Mouse (Mus musculus) neural tube, embryonic 13.5 days (tissue): ENCODE measurements around the gene Perm1. TPM values are rescaled to one million over a fixed set of nuclear protein-coding genes. Genes with fewer than 3 reads are reported as not detected.

Experiments used
- ATAC-seq: fragments of 200-750 bp; cut with Nextera tagmentation; 2 replicates; pipeline ENCODE4 v1.8.0; 2017; ENCODE audit warnings: low read depth, mild to moderate bottlenecking, moderate TSS enrichment, moderate library complexity
- H3K27ac ChIP-seq: fragments of 300-500 bp; sonication (generic); replicated peaks from 2 replicates; pipeline ENCODE4 v1.5.1; 2015; ENCODE audit warnings: moderate library complexity, mild to moderate bottlenecking, inconsistent platforms
- H3K27me3 ChIP-seq: fragments of 300-500 bp; sonication (generic); 2 replicates; pipeline ENCODE4 v1.6.1; 2015; ENCODE audit warnings: mild to moderate bottlenecking, inconsistent platforms
- H3K36me3 ChIP-seq: fragments of 300-500 bp; sonication (generic); 2 replicates; pipeline ENCODE4 v1.6.1; 2015; ENCODE audit warnings: mild to moderate bottlenecking, inconsistent platforms
- H3K4me1 ChIP-seq: fragments of 300-500 bp; sonication (generic); replicated peaks from 2 replicates; pipeline ENCODE4 v1.6.1; 2015; ENCODE audit warnings: inconsistent platforms
- H3K4me2 ChIP-seq: fragments of 300-500 bp; sonication (generic); 2 replicates; pipeline ENCODE4 v1.6.1; 2015; ENCODE audit warnings: inconsistent platforms, mild to moderate bottlenecking, moderate library complexity
- H3K4me3 ChIP-seq: fragments of 300-500 bp; sonication (generic); 2 replicates; pipeline ENCODE4 v1.5.1; 2015; ENCODE audit warnings: mild to moderate bottlenecking, inconsistent platforms
- H3K9ac ChIP-seq: fragments of 300-500 bp; sonication (generic); 2 replicates; pipeline ENCODE4 v1.6.1; 2015; ENCODE audit warnings: moderate library complexity, mild to moderate bottlenecking, inconsistent platforms
- H3K9me3 ChIP-seq: fragments of 300-500 bp; sonication (generic); 2 replicates; pipeline ENCODE4 v1.6.1; 2016; ENCODE audit warnings: inconsistent platforms
- WGBS: fragments of 180-500 bp; shearing (Covaris S2); methylation state at CpG from one replicate; pipeline ENCODE4 v1.1.7; 2015; 5-methylcytosine and 5-hydroxymethylcytosine counted together
- polyA plus RNA-seq: library from polyadenylated mRNA; unstranded; fragments of >200 nt; fragmentation: Nextera tagmentation; extraction: Ambion mirVana; gene quantifications from 2 replicates; pipeline ENCODE4 v1.2.1, GENCODE M21; 2015

The Perm1 gene
- polyA plus RNA-seq, 1 experiment from 2014 or later, result 1.8 TPM

- H3K27ac ChIP-seq, result peak overlapping the region; percentile 98
- no peaks in the 10 kb centered on the region for H3K9me3 ChIP-seq
- WGBS, result 11% methylated on average over 6 of the region's 6 CpGs
- ATAC-seq, result peak; percentile 36; the same call in 1 of the 2 replicates
- no peaks in the 10 kb centered on the region for H3K27me3 ChIP-seq
- peaks cover 100% of the 10 kb centered on the region for H3K4me1 ChIP-seq
- no peak overlapping the region for H3K4me3 ChIP-seq
- peak overlapping the region; percentile 35 for H3K4me2 ChIP-seq
- H3K9ac ChIP-seq, result peak overlapping the region; percentile 51
- H3K36me3 ChIP-seq, result peaks cover 42% of the 10 kb centered on the region
Measured at GRCm38 (mm10) chr4:156188811-156189323, 26.8 kb upstream of the Perm1 start.

GRCm38 (mm10) chr4:156192421-156193199, 23.1 kb upstream of the Perm1 start:
- Histone ChIP-seq H3K4me1 (peaks cover 90% of the 10 kb centered on the region), H3K4me3 (no peak overlapping the region), H3K36me3 (peaks cover 55% of the 10 kb centered on the region), H3K27me3 (no peaks in the 10 kb centered on the region), H3K27ac (0 out of 2 replicates have a peak overlapping the region, but pooled peaks have one; percentile 28), H3K9ac (peak overlapping the region; percentile 42; the same call in 1 of the 2 replicates), H3K4me2 (peak overlapping the region; percentile 88; the same call in 1 of the 2 replicates), H3K9me3 (no peaks in the 10 kb centered on the region)
- 55% methylated on average over 8 of the region's 8 CpGs for WGBS
- ATAC-seq, result no peak

- 25% methylated on average over 2 of the region's 2 CpGs for WGBS
Measured at GRCm38 (mm10) chr4:156193200-156193590, 22.5 kb upstream of the Perm1 start.

GRCm38 (mm10) chr4:156193906-156194305, 21.8 kb upstream of the Perm1 start:
- 63% methylated on average over 5 of the region's 5 CpGs for WGBS
- no peak for ATAC-seq

More at GRCm38 (mm10) chr4:156193200-156193590, 22.5 kb upstream of the Perm1 start:
- Histone ChIP-seq H3K4me2 (peak overlapping the region; percentile 88; the same call in 1 of the 2 replicates), H3K4me1 (peaks cover 85% of the 10 kb centered on the region), H3K4me3 (no peak overlapping the region), H3K27me3 (no peaks in the 10 kb centered on the region), H3K9ac (peak overlapping the region; percentile 95; the same call in 1 of the 2 replicates), H3K27ac (0 out of 2 replicates have a peak overlapping the region, but pooled peaks have one; percentile 28), H3K36me3 (peaks cover 55% of the 10 kb centered on the region), H3K9me3 (no peaks in the 10 kb centered on the region)
- no peak for ATAC-seq

GRCm38 (mm10) chr4:156194346-156194745, 21.3 kb upstream of the Perm1 start:
- H3K4me3 ChIP-seq, result peak overlapping the region; percentile 91
- H3K9me3 ChIP-seq, result no peaks in the 10 kb centered on the region
- H3K9ac ChIP-seq, result peak overlapping the region; percentile 95
- H3K4me1 ChIP-seq, result peaks cover 73% of the 10 kb centered on the region
- H3K4me2 ChIP-seq, result peak overlapping the region; percentile 88
- peaks cover 55% of the 10 kb centered on the region for H3K36me3 ChIP-seq
- no peaks in the 10 kb centered on the region for H3K27me3 ChIP-seq
- ATAC-seq, result no peak
- WGBS, result 25% methylated on average over 6 of the region's 6 CpGs
- peak overlapping the region; percentile 24; the same call in 1 of the 2 replicates for H3K27ac ChIP-seq

More at GRCm38 (mm10) chr4:156193906-156194305, 21.8 kb upstream of the Perm1 start:
- Histone ChIP-seq H3K4me1 (peaks cover 77% of the 10 kb centered on the region), H3K9me3 (no peaks in the 10 kb centered on the region), H3K9ac (peak overlapping the region; percentile 95; the same call in 1 of the 2 replicates), H3K27me3 (no peaks in the 10 kb centered on the region), H3K4me2 (peak overlapping the region; percentile 88), H3K4me3 (peak overlapping the region; percentile 91), H3K27ac (no peak overlapping the region), H3K36me3 (peaks cover 55% of the 10 kb centered on the region)

DNA sequence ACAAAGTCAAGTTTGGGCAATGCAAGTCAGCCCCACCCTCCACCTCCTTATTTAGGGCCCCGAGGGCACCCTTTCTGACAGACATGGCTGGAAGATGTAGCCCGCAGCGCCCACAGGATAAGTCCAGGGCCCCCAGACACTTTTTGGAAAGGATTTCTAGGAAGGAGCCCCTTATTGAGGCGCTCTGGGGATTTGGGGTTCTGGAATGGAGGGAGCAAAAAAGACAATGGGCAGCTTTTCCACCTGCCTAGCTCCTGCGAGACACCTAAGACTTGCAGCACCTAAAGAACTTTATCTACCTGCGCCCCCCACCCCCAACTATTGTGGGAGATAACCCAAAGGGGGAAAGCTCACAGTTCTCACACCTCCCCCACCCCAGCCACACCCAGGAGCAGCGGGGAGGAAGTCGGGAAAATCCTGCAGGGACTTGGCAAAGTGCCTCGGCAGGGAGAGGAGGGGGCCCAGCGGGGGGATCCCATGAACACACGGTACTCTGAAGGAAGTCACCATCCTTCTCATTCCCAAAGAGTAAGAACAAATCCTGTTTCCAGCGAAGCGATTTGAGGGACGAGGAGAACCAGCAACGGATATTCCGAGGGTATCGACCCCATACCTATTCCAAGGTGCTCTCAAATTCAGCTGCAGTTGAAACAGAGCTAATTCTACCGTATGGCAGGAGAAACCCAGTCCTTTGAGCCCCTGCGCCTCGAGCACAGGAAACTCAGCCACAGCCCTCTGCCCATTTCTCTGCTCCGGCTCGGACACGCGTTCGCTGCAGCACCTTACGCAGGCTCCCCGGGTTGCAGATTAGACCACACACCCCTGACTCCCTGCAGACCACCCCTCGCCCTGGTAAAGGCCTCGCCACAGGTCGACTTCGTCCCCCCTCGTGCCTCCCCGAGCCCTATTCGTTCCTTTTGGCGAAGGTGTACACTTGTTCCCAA, 19.5 kb upstream of the Perm1 start:
- H3K4me1 ChIP-seq, result peaks cover 55% of the 10 kb centered on the region
- ATAC-seq, result 0 out of 2 replicates have a peak, but pooled peaks have one; percentile 1
- no peaks in the 10 kb centered on the region for H3K9me3 ChIP-seq
- no peaks in the 10 kb centered on the region for H3K27me3 ChIP-seq
- H3K4me2 ChIP-seq, result peak overlapping the region; percentile 88
- peak overlapping the region; percentile 89 for H3K27ac ChIP-seq
- peaks cover 39% of the 10 kb centered on the region for H3K36me3 ChIP-seq
- 3% methylated on average over 35 of the region's 35 CpGs for WGBS
- peak overlapping the region; percentile 95 for H3K9ac ChIP-seq
- H3K4me3 ChIP-seq, result peak overlapping the region; percentile 91

GRCm38 (mm10) chr4:156197131-156197828, 18.4 kb upstream of the Perm1 start, which contains the start of gene Agrn:
Gene Agrn, minus strand, starts transcription at chr4:156197488.
- peak within 1 kb of the TSS; percentile 88 for H3K4me2 ChIP-seq
- under 1% methylated on average over 33 of the region's 88 CpGs for WGBS

DNA sequence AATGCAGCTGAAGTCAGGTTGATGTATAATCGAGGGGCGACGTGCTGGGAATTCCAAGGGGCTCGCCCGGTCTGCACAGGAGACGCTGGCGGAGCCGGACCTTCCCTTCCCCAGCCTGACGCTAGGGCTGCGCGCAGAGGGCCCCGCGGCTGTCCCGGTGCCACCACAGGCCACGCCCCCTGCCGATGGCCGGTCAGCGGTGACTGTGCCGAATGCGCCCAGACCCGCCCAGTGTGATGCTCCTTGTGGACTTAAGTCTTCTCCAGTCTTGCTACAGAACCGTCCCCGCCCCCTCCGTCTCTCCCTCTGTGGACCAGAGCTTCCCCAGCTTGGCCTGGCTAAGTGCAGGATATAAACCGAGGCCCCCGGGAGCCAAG, 17.9 kb upstream of the Perm1 start:
- peak; percentile 94 for ATAC-seq

More at GRCm38 (mm10) chr4:156197131-156197828, 18.4 kb upstream of the Perm1 start, which contains the start of gene Agrn:
- Histone ChIP-seq H3K9me3 (no peaks in the 10 kb centered on the region), H3K9ac (peak within 1 kb of the TSS; percentile 95), H3K4me1 (peaks cover 44% of the 10 kb centered on the region), H3K36me3 (peaks cover 29% of the 10 kb centered on the region), H3K27me3 (peaks cover 3% of the 10 kb centered on the region; the same call in 1 of the 2 replicates), H3K27ac (peak within 1 kb of the TSS; percentile 97), H3K4me3 (peak within 1 kb of the TSS; percentile 91)
- ATAC-seq, result peak; percentile 78

DNA sequence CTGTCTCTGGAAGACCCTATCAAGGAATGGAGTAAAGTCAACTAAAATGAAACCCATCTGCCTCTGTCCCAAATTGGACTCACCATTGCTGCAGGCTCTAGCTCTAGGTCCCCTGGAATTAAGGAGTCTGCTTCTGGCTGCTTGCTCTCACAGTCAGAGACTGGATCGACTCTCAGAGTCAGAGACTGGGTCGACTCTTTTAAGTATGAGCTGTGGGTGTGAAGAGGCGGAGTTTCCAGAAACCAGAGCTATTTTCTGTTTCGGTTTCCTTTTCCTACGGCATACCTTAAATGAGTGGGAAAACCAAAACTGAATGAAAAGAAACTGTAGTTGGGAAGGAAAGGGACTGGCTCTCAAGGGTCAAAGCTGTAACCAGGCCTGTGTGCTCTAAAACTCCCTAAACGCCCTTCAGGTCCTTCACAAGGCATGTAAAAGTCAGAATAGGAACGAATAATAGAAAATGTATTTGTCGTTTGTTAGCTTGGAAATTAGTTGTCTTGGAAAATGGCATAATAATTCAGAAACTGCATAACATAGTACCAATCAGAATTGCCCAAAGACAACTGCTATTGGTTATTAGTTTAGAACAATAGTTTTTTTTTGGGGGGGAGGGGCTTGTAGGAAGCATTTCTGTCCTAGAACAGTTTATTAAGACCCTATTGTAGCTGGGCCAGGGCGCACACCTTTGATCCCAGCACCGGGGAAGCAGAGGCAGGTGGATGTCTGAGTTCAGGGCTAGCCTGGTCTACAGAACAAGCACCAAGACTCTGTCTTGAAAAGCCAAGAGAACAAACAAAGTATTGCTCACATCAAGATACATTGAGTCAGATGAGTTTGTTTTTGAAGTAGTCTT, 14.8 kb upstream of the Perm1 start, which contains the start of gene Isg15:
Gene Isg15 (minus strand): TSS at position 196 of the 853 bp plus-strand sequence.
- H3K27ac ChIP-seq, result no peak within 1 kb of the TSS
- no peak within 1 kb of the TSS for H3K9ac ChIP-seq
- no peak within 1 kb of the TSS for H3K4me3 ChIP-seq
- no peak within 1 kb of the TSS for H3K4me2 ChIP-seq
- no peaks in the 10 kb centered on the region for H3K36me3 ChIP-seq
- peaks cover 26% of the 10 kb centered on the region; the same call in 1 of the 2 replicates for H3K27me3 ChIP-seq
- H3K4me1 ChIP-seq, result peaks cover 37% of the 10 kb centered on the region
- ATAC-seq, result no peak
- 64% methylated on average over 10 of the region's 10 CpGs for WGBS
- H3K9me3 ChIP-seq, result no peaks in the 10 kb centered on the region

More for the DNA sequence above, 17.9 kb upstream of the Perm1 start:
- peaks cover 8% of the 10 kb centered on the region; the same call in 1 of the 2 replicates for H3K27me3 ChIP-seq
- no peaks in the 10 kb centered on the region for H3K9me3 ChIP-seq
- H3K9ac ChIP-seq, result peak overlapping the region; percentile 76
- peak overlapping the region; percentile 91 for H3K4me3 ChIP-seq
- H3K4me2 ChIP-seq, result peak overlapping the region; percentile 56
- under 1% methylated on average over 26 of the region's 26 CpGs for WGBS
- H3K36me3 ChIP-seq, result peaks cover 23% of the 10 kb centered on the region
- peak overlapping the region; percentile 97 for H3K27ac ChIP-seq
- peaks cover 44% of the 10 kb centered on the region for H3K4me1 ChIP-seq

- Histone ChIP-seq H3K27me3 (peaks cover 26% of the 10 kb centered on the region; the same call in 1 of the 2 replicates), H3K9me3 (no peaks in the 10 kb centered on the region), H3K4me3 (peak overlapping the region; percentile 55), H3K4me1 (peaks cover 29% of the 10 kb centered on the region), H3K36me3 (0 out of 2 replicates have a peak, but pooled peaks cover 3% of the 10 kb centered on the region), H3K27ac (peak overlapping the region; percentile 77), H3K4me2 (peak overlapping the region; percentile 92), H3K9ac (peak overlapping the region; percentile 79)
- 44% methylated on average over 12 of the region's 12 CpGs for WGBS
- ATAC-seq, result no peak
Measured at GRCm38 (mm10) chr4:156202462-156202893, 13.2 kb upstream of the Perm1 start.
